Mouse (Mus musculus) spleen, adult 18-20 months (tissue): ENCODE measurements around the gene Acly.

ENCODE experiments used
- DNase-seq, 2 experiments: peaks; one replicate each; pipeline ENCODE4 v3.0.0; 2022; ENCODE audit warnings: mixed read lengths in 2 of 2

The Acly gene

GRCm38 (mm10) chr11:100435678-100436246 is 92.0 kb downstream of the Acly start:
- no peak for DNase-seq

GRCm38 (mm10) chr11:100432002-100432401 is 95.8 kb downstream of the Acly start:
- no peak for DNase-seq

GRCm38 (mm10) chr11:100430052-100430451 is 97.7 kb downstream of the Acly start:
- DNase-seq: no peak

- no peak for DNase-seq
Measured at GRCm38 (mm10) chr11:100428612-100429199, 99.1 kb downstream of the Acly start.

GRCm38 (mm10) chr11:100426820-100427219 is 101.0 kb downstream of the Acly start:
- no peak for DNase-seq
